Mouse (Mus musculus) left cerebral cortex, postnatal 36 days (tissue): ENCODE measurements around the gene Spag5. TPM values are rescaled to one million over a fixed set of nuclear protein-coding genes. Genes with fewer than 3 reads are reported as not detected.
"Not testable (repeated sequence)": the region's sequence is repeated elsewhere in the genome, so short reads cannot be mapped to it uniquely, and the experiment has no call there.

Experiments used
- DNase-seq, 2 experiments: peaks; one replicate each; pipeline ENCODE4 v3.0.0; 2021 to 2022; ENCODE audit warnings: low spot score in 2 of 2, mixed read lengths in 1 of 2
- intact Hi-C: fragments of 180-260 bp; cut with DNase I; formaldehyde crosslinking; loops from one replicate; pipeline ENCODE4 v1.15.1; 2025
- total RNA-seq, 2 experiments: library from RNA; stranded (reverse); gene quantifications; 2 replicates each; pipeline ENCODE4 v1.2.3; 2021

The Spag5 gene
- total RNA-seq = 10 to 100 TPM in 1 of 2 experiments, 1 to 10 TPM in 1; 7.3 to 13.8 TPM

- peak; percentile 92 for DNase-seq
- intact Hi-C loops = no loop called here
Observed at GRCm38 (mm10) chr11:78301357-78302084, at the start of gene Spag5. TSS of gene Spag5 (plus strand) at chr11:78301529.

GRCm38 (mm10) chr11:78256618-78257017 lies 44.7 kb upstream of the Spag5 start:
- no peak for DNase-seq
- intact Hi-C loops = no loop called here

GRCm38 (mm10) chr11:78260489-78261258 lies 40.7 kb upstream of the Spag5 start:
- no peak for DNase-seq
- intact Hi-C loops = loop anchor here (5.0 kb wide), 1 partner anchor 67 kb away; the partner anchor contains the start of gene Pigs

GRCm38 (mm10) chr11:78261380-78262352 lies 39.7 kb upstream of the Spag5 start, which contains the start of gene 2610507B11Rik:
TSS of gene 2610507B11Rik (plus strand) at chr11:78261752.
- peak; percentile 88 to 91 for DNase-seq
- intact Hi-C loops = loop anchor here (5.0 kb wide), 1 partner anchor 66 kb away; the partner anchor contains the start of gene Pigs

DNA sequence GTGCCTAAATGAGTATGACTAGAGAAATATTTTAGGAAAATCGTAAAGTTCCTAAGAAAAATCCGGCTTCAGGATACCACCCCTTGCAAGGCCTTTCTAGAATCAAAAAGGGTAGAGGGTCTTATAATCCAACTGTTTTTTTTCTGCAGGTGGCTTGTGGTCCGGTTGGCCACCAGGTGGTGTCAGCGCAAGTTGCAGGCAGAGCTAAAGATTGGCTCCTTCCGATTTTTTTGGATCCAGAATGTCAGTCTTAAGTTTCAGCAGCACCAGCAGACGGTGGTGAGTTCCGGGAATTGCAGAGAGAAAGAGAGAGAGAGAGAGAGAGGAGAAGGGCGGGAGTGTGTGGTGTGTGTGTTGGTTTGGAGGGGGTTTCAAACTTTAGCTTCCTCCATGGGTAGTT lies 38.8 kb upstream of the Spag5 start:
- intact Hi-C loops = loop anchor here (5.0 kb wide), 1 partner anchor 65 kb away; the partner anchor contains the start of gene Pigs
- DNase-seq = peak; percentile 22 to 36

- DNase-seq = no peak
- intact Hi-C loops = loop anchor here (5.0 kb wide), 1 partner anchor 38 kb away; no protein-coding TSS in a partner anchor
Observed at GRCm38 (mm10) chr11:78265571-78265970, 35.8 kb upstream of the Spag5 start.

GRCm38 (mm10) chr11:78271986-78272385 lies 29.3 kb upstream of the Spag5 start:
- DNase-seq = peak; percentile 61 to 69
- intact Hi-C loops = loop anchor here (5.0 kb wide), 1 partner anchor 70 kb away; the partner anchor contains the start of gene Unc119

DNA sequence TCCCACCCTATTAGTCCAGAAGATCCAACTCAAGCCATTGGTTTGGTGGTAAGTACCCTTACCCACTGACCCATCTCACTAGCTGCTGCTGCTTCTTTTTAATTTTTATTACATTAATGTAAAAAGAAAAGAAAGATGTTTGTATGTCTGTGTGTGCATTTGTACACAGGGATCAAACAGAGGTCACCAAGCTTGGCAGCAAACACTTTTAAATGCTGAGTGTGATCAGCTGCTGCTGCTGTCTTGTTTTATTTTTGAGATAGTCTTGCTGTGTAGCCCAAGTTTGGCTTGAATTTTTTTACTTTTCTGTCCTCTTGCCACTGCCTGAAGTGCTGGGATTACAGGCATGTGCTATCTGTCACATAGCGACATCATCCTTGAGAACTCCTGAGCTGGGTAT lies 25.7 kb upstream of the Spag5 start:
- DNase-seq = no peak
- intact Hi-C loops = no loop called here

DNA sequence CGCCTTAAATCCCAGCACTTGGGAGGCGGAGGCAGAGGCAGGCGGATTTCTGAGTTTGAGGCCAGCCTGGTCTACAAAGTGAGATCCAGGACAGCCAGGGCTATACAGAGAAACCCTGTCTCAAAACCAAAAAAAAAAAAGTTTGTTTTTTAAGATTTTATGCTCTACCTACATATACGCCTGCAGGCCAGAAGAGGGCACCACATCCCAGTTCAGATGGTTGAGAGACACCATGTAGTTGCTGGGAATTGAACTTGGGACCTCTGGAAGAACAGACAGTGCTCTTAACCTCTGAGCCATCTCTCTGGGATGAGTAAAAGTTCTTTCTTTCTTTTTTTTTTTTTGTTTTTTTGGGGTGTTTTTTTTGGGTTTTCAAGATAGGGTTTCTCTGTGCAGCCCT lies 25.2 kb upstream of the Spag5 start:
- intact Hi-C loops, DNase-seq: not testable (repeated sequence)

- no peak for DNase-seq
- intact Hi-C loops = no loop called here
Observed at GRCm38 (mm10) chr11:78278853-78279252, 22.5 kb upstream of the Spag5 start.

DNA sequence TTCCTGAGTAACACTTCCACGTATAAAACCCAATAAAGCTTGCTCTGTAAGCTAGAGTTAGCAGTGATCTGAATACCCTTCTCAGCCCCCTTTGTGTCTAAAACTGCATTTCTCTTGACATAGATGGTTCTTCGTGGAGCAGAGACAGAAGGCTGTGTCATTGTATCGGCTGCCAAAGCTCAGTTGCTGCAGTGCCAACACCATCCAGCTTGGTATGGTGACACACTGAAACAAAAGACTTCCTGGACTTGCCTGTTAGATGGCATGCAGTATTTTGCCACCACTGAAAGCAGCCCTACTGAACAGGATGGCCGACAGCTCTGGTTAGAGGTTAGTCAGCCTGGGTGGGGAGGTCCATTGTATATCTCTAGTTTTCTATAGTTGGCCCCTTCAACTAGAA lies 21.7 kb upstream of the Spag5 start:
- no peak for DNase-seq
- intact Hi-C loops = no loop called here

- no peak for DNase-seq
- intact Hi-C loops = loop anchor here (5.0 kb wide), 1 partner anchor 48 kb away; no protein-coding TSS in a partner anchor
Observed at GRCm38 (mm10) chr11:78289146-78289763, 12.1 kb upstream of the Spag5 start.

GRCm38 (mm10) chr11:78290654-78291053 lies 10.7 kb upstream of the Spag5 start, which contains the start of gene BC030499:
TSS of gene BC030499 (plus strand) at chr11:78290841.
- peak; percentile 56 to 63 for DNase-seq
- intact Hi-C loops = no loop called here

DNA sequence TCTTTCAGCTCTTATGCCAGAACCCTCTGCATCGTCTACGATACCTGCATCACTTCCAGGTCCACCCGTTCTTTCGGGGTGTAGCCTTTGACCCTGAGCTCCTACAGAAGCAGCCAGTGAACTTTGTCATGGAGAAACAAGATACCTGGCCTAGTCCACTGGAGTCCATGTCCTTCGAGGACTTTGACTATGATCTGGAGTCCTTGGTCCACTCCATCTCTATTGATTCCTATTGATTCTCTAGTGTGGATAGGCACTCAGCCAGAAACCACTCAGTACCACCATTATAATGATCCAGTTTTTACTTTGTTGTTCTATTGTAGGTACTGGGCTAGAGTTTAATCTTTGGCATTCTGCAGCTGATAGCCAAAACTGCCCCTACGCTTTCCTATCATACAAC lies 6.7 kb upstream of the Spag5 start:
- intact Hi-C loops = no loop called here
- no peak for DNase-seq

GRCm38 (mm10) chr11:78300917-78301316 lies 412 bp upstream of the Spag5 start:
- DNase-seq = no peak
- intact Hi-C loops = no loop called here

- no peak for DNase-seq
Observed at GRCm38 (mm10) chr11:78305272-78305671, 3.9 kb downstream of the Spag5 start.

DNA sequence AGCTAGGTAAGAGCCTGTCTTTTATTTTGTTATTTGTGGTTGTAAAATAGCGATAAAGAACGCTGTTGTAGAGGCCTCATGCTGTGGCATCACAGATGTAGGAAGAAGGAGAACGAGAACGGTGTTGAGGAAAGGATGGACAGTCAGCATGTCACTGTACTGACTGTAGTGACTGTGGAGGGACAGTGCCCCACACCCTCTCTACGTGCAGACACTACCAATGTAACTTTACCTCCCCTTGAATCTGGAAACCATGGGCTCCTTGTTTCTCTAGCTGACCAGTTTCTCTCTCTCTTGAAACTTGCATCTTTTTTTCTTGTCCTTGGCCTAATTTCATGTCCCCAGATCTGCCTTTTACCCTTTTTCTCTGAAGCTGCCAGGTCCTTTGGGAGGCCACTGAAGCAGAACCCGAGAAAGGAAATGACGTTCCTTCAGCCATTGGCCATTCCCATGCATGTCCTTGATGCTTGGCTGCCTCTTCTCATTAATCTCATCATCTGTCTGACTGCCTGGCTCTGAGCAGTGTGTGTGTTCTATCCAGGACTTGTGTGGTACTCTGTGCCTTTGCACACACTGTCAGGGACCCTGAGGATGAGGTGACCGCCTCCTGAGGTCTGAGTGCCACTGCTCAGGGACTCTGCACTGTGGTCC lies 9.7 kb downstream of the Spag5 start:
- intact Hi-C loops = no loop called here
- no peak for DNase-seq

More at GRCm38 (mm10) chr11:78305272-78305671, 3.9 kb downstream of the Spag5 start:
- intact Hi-C loops = no loop called here

DNA sequence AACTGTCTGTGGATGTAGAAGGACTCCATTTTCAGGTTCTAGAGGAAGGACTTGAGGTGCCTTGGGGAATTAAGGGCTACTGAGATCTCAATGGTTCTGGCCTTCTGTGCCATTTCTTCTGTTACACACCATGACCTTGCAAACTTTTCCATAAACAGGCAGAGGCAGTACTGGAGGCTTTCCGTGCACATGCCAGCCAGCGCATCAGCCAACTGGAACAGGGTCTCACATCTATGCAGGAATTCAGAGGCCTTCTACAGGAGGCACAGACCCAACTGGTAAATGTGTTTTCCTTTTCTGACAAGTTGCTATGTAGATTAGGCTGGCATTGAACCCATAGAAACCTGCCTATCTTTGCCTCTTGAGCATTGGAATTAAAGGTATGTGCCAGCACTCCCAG lies 12.3 kb downstream of the Spag5 start:
- intact Hi-C loops = no loop called here
- no peak for DNase-seq
